Mouse (Mus musculus) liver, embryonic 11.5 days (tissue): ENCODE measurements around the gene Icosl. TPM values are rescaled to one million over a fixed set of nuclear protein-coding genes. Genes with fewer than 3 reads are reported as not detected.
"Not testable (repeated sequence)": the region's sequence is repeated elsewhere in the genome, so short reads cannot be mapped to it uniquely, and the experiment has no call there.

ENCODE experiments used
- ATAC-seq: fragments of 200-750 bp; cut with Nextera tagmentation; replicated peaks from 2 replicates; pipeline ENCODE4 v1.8.0; 2017; ENCODE audit warnings: moderate number of reproducible peaks, mild to moderate bottlenecking, moderate TSS enrichment, moderate library complexity; ENCODE audit not compliant: low FRiP score
- DNase-seq: peaks from one replicate; pipeline ENCODE4 v3.0.0-alpha.2; 2017; ENCODE audit warnings: low spot score
- H3K27ac ChIP-seq: fragments of 300-500 bp; sonication (generic); 2 replicates; pipeline ENCODE4 v1.5.1; 2014; ENCODE audit warnings: mild to moderate bottlenecking, low read depth, low read length, control low read depth
- H3K27me3 ChIP-seq: fragments of 300-500 bp; sonication (generic); replicated peaks from 2 replicates; pipeline ENCODE4 v1.6.1; 2014; ENCODE audit warnings: low read length, mixed read lengths; ENCODE audit not compliant: control insufficient read depth, insufficient read depth
- H3K36me3 ChIP-seq: fragments of 300-500 bp; sonication (generic); 2 replicates; pipeline ENCODE4 v1.6.1; 2014; ENCODE audit warnings: mild to moderate bottlenecking, low read length, moderate library complexity, mixed read lengths; ENCODE audit not compliant: control insufficient read depth, insufficient read depth
- H3K4me1 ChIP-seq: fragments of 300-500 bp; sonication (generic); replicated peaks from 2 replicates; pipeline ENCODE4 v1.6.1; 2014; ENCODE audit warnings: low read length, mixed read lengths; ENCODE audit not compliant: control insufficient read depth, insufficient read depth
- H3K4me2 ChIP-seq: fragments of 300-500 bp; sonication (generic); 2 replicates; pipeline ENCODE4 v1.6.1; 2014; ENCODE audit warnings: mild to moderate bottlenecking, control low read depth, moderate library complexity
- H3K4me3 ChIP-seq: fragments of 300-500 bp; sonication (generic); 2 replicates; pipeline ENCODE4 v1.5.1; 2014; ENCODE audit warnings: low read depth, low read length, control low read depth
- H3K9ac ChIP-seq: fragments of 300-500 bp; sonication (generic); 2 replicates; pipeline ENCODE4 v1.6.1; 2014; ENCODE audit warnings: low read depth, low read length, control low read depth
- H3K9me3 ChIP-seq: fragments of 300-500 bp; sonication (generic); 2 replicates; pipeline ENCODE4 v1.6.1; 2016; ENCODE audit warnings: low read length, inconsistent platforms, mixed read lengths; ENCODE audit not compliant: control insufficient read depth
- WGBS: fragments of 180-500 bp; shearing (Covaris S2); extraction: QIAGEN DNeasy Blood & Tissue Kit; methylation state at CpG from one replicate; pipeline ENCODE4 v1.1.7; 2014; 5-methylcytosine and 5-hydroxymethylcytosine counted together
- polyA plus RNA-seq: library from polyadenylated mRNA; unstranded; fragments of >200 nt; fragmentation: Nextera tagmentation; extraction: Ambion mirVana; gene quantifications from 2 replicates; pipeline ENCODE4 v1.2.1, GENCODE M21; 2014

Icosl gene
- 3.5 and 4.2 TPM in 2 replicates for polyA plus RNA-seq

- Histone ChIP-seq H3K4me1 (no peaks in the 10 kb centered on the region; the same call in 1 of the 2 replicates), H3K36me3 (no peaks in the 10 kb centered on the region), H3K27me3 (peaks cover 42% of the 10 kb centered on the region), H3K27ac (no peak within 1 kb of the TSS; the same call in 1 of the 2 replicates), H3K9me3 (no peaks in the 10 kb centered on the region), H3K4me2 (peak within 1 kb of the TSS; percentile 82), H3K9ac (peak within 1 kb of the TSS; percentile 58), H3K4me3 (peak within 1 kb of the TSS; percentile 58)
- DNase-seq (peak; percentile 71), ATAC-seq (peak; percentile 78)
- under 1% methylated on average over 66 of the region's 66 CpGs for WGBS
Measured at GRCm38 (mm10) chr10:78069101-78070011, at the start of gene Icosl. TSS of gene Icosl (plus strand) at chr10:78069302.

- ATAC-seq, H3K9ac ChIP-seq: not testable (repeated sequence)
Measured at GRCm38 (mm10) chr10:78019984-78020383, 49.1 kb upstream of the Icosl start.

GRCm38 (mm10) chr10:78025453-78025852, 43.6 kb upstream of the Icosl start:
- not testable (repeated sequence) for H3K4me2 ChIP-seq, ATAC-seq, H3K9ac ChIP-seq, H3K4me1 ChIP-seq, DNase-seq, H3K27me3 ChIP-seq, H3K27ac ChIP-seq, H3K36me3 ChIP-seq, H3K4me3 ChIP-seq, H3K9me3 ChIP-seq
- 73% methylated on average over 6 of the region's 8 CpGs for whole genome bisulfite sequencing

More at GRCm38 (mm10) chr10:78019984-78020383, 49.1 kb upstream of the Icosl start:
- H3K9me3 ChIP-seq, H3K4me3 ChIP-seq, H3K4me1 ChIP-seq, H3K27ac ChIP-seq, H3K36me3 ChIP-seq, H3K27me3 ChIP-seq, DNase-seq, H3K4me2 ChIP-seq: not testable (repeated sequence)
- 92% methylated on average over 7 of the region's 11 CpGs for WGBS

- Histone ChIP-seq H3K27ac (no peak overlapping the region), H3K4me3 (no peak overlapping the region), H3K9ac (no peak overlapping the region), H3K4me1 (no peaks in the 10 kb centered on the region), H3K4me2 (no peak overlapping the region), H3K36me3 (no peaks in the 10 kb centered on the region), H3K9me3 (no peaks in the 10 kb centered on the region), H3K27me3 (no peaks in the 10 kb centered on the region)
- no peak for DNase-seq
- no peak for ATAC-seq
- 3% methylated on average over 5 of the region's 5 CpGs for WGBS
Measured at GRCm38 (mm10) chr10:78028129-78028528, 41.0 kb upstream of the Icosl start.

- H3K9me3 ChIP-seq = no peaks in the 10 kb centered on the region
- no peak overlapping the region for H3K4me2 ChIP-seq
- WGBS = 90% methylated on average over 1 of the region's 1 CpGs
- DNase-seq (no peak), ATAC-seq (no peak)
- H3K9ac ChIP-seq = no peak overlapping the region
- H3K27ac ChIP-seq = no peak overlapping the region
- no peaks in the 10 kb centered on the region for H3K36me3 ChIP-seq
- no peaks in the 10 kb centered on the region for H3K27me3 ChIP-seq
- no peak overlapping the region for H3K4me3 ChIP-seq
- H3K4me1 ChIP-seq = no peaks in the 10 kb centered on the region
Measured at GRCm38 (mm10) chr10:78029080-78029479, 40.0 kb upstream of the Icosl start.

- ATAC-seq (no peak), DNase-seq (no peak)
- Histone ChIP-seq H3K27me3 (peaks cover 6% of the 10 kb centered on the region), H3K36me3 (no peaks in the 10 kb centered on the region), H3K4me1 (no peaks in the 10 kb centered on the region), H3K4me3 (no peak overlapping the region), H3K9me3 (no peaks in the 10 kb centered on the region), H3K4me2 (no peak overlapping the region), H3K27ac (no peak overlapping the region), H3K9ac (no peak overlapping the region)
- 67% methylated on average over 2 of the region's 2 CpGs for WGBS
Measured at GRCm38 (mm10) chr10:78031987-78032386, 37.1 kb upstream of the Icosl start.

- H3K27ac ChIP-seq = no peak overlapping the region
- no peak overlapping the region for H3K4me3 ChIP-seq
- no peak for DNase-seq
- ATAC-seq = no peak
- H3K4me2 ChIP-seq = no peak overlapping the region
- no peaks in the 10 kb centered on the region for H3K9me3 ChIP-seq
- H3K9ac ChIP-seq = no peak overlapping the region
- H3K4me1 ChIP-seq = no peaks in the 10 kb centered on the region
- 74% methylated on average over 4 of the region's 4 CpGs for WGBS
- H3K27me3 ChIP-seq = peaks cover 6% of the 10 kb centered on the region
- H3K36me3 ChIP-seq = no peaks in the 10 kb centered on the region
Measured at GRCm38 (mm10) chr10:78037139-78037538, 32.0 kb upstream of the Icosl start.

- Histone ChIP-seq H3K36me3 (no peaks in the 10 kb centered on the region), H3K4me3 (no peak within 1 kb of the TSS), H3K4me1 (no peaks in the 10 kb centered on the region), H3K9ac (no peak within 1 kb of the TSS), H3K27me3 (peaks cover 7% of the 10 kb centered on the region; the same call in 1 of the 2 replicates), H3K27ac (no peak within 1 kb of the TSS), H3K9me3 (no peaks in the 10 kb centered on the region), H3K4me2 (no peak within 1 kb of the TSS)
- DNase-seq (no peak), ATAC-seq (no peak)
- 83% methylated on average over 5 of the region's 5 CpGs for WGBS
Measured at GRCm38 (mm10) chr10:78041647-78042046, 27.5 kb upstream of the Icosl start, which contains the start of gene Dnmt3l. TSS of gene Dnmt3l (plus strand) at chr10:78041947.
